Mouse (Mus musculus): Measurements from ENCODE around the gene Siae. TPM values are rescaled to one million over a fixed set of nuclear protein-coding genes. Genes with fewer than 3 reads are reported as not detected.

Siae gene
- total and polyA plus RNA-seq, 2 experiments = 17.4 to 27.5 TPM

DNA sequence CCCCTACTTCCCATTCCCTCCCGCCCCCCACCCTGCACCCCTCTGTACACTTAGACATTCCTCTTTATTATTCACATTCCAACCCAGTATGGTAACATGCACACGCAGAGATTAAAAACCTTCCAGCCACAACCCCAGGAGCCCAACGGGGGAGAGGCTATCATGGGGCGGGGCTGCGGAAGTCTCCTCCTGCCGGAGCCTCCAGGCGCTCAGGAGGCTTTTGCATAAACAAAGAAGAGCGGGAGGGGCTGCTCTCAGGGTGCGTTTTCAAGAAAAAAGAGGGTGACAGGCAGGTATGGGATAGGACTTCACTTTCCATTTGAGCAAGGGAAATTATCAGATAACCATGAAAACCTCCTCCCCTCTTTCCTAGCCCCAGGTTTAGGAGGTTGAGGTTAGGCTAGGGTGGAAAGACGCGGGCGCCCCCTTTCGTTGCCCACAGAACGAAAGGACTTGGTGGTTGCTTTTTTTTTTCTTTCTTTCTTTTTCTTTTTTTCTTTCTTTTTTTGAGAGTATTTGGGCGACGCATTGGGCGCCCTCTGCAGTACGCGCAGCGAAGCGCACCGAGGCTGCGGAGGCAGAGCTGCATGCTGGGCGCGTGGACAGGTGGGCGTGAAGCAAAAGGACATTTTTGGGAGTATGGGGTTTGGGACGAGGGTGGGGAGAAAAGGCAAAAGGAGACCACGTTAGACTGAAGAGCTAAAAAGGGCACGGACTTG lies 10.9 kb upstream of the Siae start:
- no peak for TF ChIP-seq POLR2A (IDR thresholded peaks at IDR 0.05; ENCODE audit: extremely low read depth, insufficient read depth, low read length)
- peak; percentile 85 for TF ChIP-seq CTCF (IDR thresholded peaks at IDR 0.05; ENCODE audit: low read depth, low read length)
- H3K4me3 ChIP-seq (ENCODE audit: insufficient read depth, low read depth, low read length) = peak overlapping the region; percentile 12
- peak; percentile 33 for DNase-seq (ENCODE audit: extremely low read depth, low read depth, low spot score)
- 0 out of 2 replicates have a peak overlapping the region, but pooled peaks have one; percentile 5 for H3K9ac ChIP-seq (ENCODE audit: low read depth, low read length)
- 2% methylated on average over 29 of the region's 29 CpGs for WGBS
- H3K79me2 ChIP-seq (ENCODE audit: control insufficient read depth, insufficient read depth, low read length) = no peaks in the 10 kb centered on the region
- no peaks in the 10 kb centered on the region for H3K27me3 ChIP-seq (ENCODE audit: control insufficient read depth, insufficient read depth, low read length)
- peaks cover 8% of the 10 kb centered on the region for H3K4me1 ChIP-seq (ENCODE audit: control insufficient read depth, insufficient read depth, low read length)
- H3K27ac ChIP-seq (replicated peaks; ENCODE audit: insufficient read depth, low read depth, low read length) = no peak overlapping the region
- no peaks in the 10 kb centered on the region for H3K36me3 ChIP-seq (ENCODE audit: control insufficient read depth, insufficient read depth, low read length)

DNA sequence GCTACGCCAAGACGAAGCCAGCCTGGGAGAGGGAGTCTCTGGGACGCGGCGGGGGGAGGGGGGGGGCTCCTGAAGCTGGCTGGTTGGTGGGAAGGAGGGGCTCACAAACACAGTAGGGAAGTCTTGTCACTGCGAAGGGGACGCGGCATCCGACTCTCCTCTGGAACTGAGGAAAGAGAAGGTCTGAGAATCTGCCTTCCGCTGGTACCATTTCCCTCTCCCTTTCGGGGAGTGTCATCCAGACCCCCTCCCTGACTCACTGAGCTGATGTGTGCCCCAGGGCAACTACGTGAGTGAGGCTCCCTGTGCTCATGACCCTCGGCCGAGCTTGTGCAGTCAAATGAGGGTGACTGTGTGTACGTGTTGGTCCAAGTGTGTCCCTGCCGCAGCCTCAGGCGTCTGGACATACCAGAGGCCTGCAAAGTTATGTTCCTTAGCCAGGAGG lies 10.3 kb upstream of the Siae start:
- Histone ChIP-seq H3K36me3 (ENCODE audit: control insufficient read depth, insufficient read depth, low read length) (no peaks in the 10 kb centered on the region), H3K27ac (replicated peaks; ENCODE audit: insufficient read depth, low read depth, low read length) (no peak overlapping the region), H3K79me2 (ENCODE audit: control insufficient read depth, insufficient read depth, low read length) (no peaks in the 10 kb centered on the region), H3K4me3 (ENCODE audit: insufficient read depth, low read depth, low read length) (peak overlapping the region; percentile 12; the same call in 1 of the 2 replicates), H3K4me1 (ENCODE audit: control insufficient read depth, insufficient read depth, low read length) (peaks cover 8% of the 10 kb centered on the region), H3K9ac (ENCODE audit: low read depth, low read length) (0 out of 2 replicates have a peak overlapping the region, but pooled peaks have one; percentile 5), H3K27me3 (ENCODE audit: control insufficient read depth, insufficient read depth, low read length) (no peaks in the 10 kb centered on the region)
- 20% methylated on average over 17 of the region's 17 CpGs for WGBS
- TF ChIP-seq CTCF (IDR thresholded peaks at IDR 0.05; ENCODE audit: low read depth, low read length) (no peak), POLR2A (IDR thresholded peaks at IDR 0.05; ENCODE audit: extremely low read depth, insufficient read depth, low read length) (no peak)
- no peak for DNase-seq (ENCODE audit: extremely low read depth, low read depth, low spot score)

DNA sequence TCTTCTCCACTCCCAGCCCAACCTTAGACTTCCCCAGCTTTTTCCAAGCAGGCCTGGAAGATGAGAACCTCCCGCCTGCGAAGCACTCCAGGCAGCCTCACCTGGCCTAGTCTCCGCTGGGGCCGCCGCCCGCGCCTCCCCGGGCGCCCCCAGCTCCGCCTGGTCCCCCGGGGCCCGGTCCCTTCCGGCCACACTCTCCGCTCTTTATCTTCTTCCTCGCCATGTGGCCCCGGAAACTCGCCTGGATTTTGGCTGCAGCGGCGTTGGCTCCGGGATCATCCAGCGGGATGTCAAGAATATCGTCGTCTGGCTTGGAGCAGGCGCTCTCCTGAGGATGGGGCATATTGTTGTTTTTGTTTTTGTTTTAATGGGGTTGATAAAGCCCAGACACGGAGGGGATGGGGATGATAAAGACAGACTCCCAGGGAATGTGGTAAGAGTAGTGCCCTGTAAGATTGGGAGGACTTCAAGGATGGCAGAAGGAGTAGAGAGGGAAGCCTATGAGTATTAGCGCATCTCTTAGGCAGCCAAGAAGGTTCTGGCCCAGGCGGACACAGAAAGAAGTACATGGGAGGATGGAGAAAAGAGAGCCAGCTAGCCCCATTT lies 9.5 kb upstream of the Siae start:
- Histone ChIP-seq H3K27ac (replicated peaks; ENCODE audit: insufficient read depth, low read depth, low read length) (no peak overlapping the region), H3K9ac (ENCODE audit: low read depth, low read length) (no peak overlapping the region), H3K27me3 (ENCODE audit: control insufficient read depth, insufficient read depth, low read length) (no peaks in the 10 kb centered on the region), H3K79me2 (ENCODE audit: control insufficient read depth, insufficient read depth, low read length) (no peaks in the 10 kb centered on the region), H3K4me3 (ENCODE audit: insufficient read depth, low read depth, low read length) (no peak overlapping the region), H3K36me3 (ENCODE audit: control insufficient read depth, insufficient read depth, low read length) (no peaks in the 10 kb centered on the region), H3K4me1 (ENCODE audit: control insufficient read depth, insufficient read depth, low read length) (peaks cover 8% of the 10 kb centered on the region)
- DNase-seq (ENCODE audit: extremely low read depth, low read depth, low spot score) = no peak
- WGBS = 32% methylated on average over 27 of the region's 27 CpGs
- TF ChIP-seq POLR2A (IDR thresholded peaks at IDR 0.05; ENCODE audit: extremely low read depth, insufficient read depth, low read length) = no peak
- no peak for TF ChIP-seq CTCF (IDR thresholded peaks at IDR 0.05; ENCODE audit: low read depth, low read length)

DNA sequence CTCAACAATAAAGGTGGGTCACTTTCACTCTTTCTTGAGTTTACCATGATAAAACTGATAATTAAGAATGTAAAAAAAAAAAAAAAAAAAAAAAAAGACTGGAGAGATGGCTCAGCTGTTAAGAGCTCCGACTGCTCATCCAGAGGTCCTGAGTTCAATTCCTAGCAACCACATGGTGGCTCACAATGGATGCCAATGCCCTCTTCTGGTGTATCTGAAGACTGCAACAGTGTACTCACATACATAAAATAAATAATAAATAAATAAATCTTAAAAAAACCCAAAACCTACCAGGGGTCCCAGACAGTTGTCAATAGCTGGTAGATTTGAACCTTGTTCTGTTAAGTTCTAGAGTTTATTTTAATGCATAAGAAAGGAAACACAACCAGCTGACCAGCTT lies 8.6 kb upstream of the Siae start:
- H3K36me3 ChIP-seq (ENCODE audit: control insufficient read depth, insufficient read depth, low read length) = no peaks in the 10 kb centered on the region
- no peak overlapping the region for H3K27ac ChIP-seq (replicated peaks; ENCODE audit: insufficient read depth, low read depth, low read length)
- H3K4me3 ChIP-seq (ENCODE audit: insufficient read depth, low read depth, low read length) = no peak overlapping the region
- DNase-seq (ENCODE audit: extremely low read depth, low read depth, low spot score) = peak; percentile 14
- WGBS = 80% methylated on average over 1 of the region's 1 CpGs
- peaks cover 8% of the 10 kb centered on the region for H3K4me1 ChIP-seq (ENCODE audit: control insufficient read depth, insufficient read depth, low read length)
- H3K9ac ChIP-seq (ENCODE audit: low read depth, low read length) = no peak overlapping the region
- no peak for TF ChIP-seq POLR2A (IDR thresholded peaks at IDR 0.05; ENCODE audit: extremely low read depth, insufficient read depth, low read length)
- no peak for TF ChIP-seq CTCF (IDR thresholded peaks at IDR 0.05; ENCODE audit: low read depth, low read length)
- no peaks in the 10 kb centered on the region for H3K27me3 ChIP-seq (ENCODE audit: control insufficient read depth, insufficient read depth, low read length)
- H3K79me2 ChIP-seq (ENCODE audit: control insufficient read depth, insufficient read depth, low read length) = no peaks in the 10 kb centered on the region

DNA sequence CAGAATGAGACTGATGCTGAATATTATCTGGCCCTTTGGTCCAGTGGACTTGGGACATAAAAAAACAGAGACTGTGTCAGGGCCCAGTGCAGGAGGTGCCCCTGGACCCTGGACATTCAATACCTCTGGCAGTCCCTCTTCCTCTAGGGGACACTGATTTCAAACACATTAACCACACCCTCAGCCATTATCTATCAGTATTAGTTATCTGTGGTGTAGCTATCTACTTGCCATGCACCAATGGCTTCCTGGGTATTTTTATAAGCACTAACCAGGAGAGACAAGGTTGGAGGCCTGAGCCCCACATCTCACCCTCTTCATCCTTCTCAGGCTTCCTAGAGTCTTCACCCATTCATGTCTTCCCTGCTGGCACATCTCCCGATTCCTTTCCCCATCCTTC lies 5.1 kb upstream of the Siae start:
- TF ChIP-seq POLR2A (IDR thresholded peaks at IDR 0.05; ENCODE audit: extremely low read depth, insufficient read depth, low read length) = no peak
- TF ChIP-seq CTCF (IDR thresholded peaks at IDR 0.05; ENCODE audit: low read depth, low read length) = no peak

More for the DNA sequence above, 5.1 kb upstream of the Siae start:
- Histone ChIP-seq H3K27ac (replicated peaks; ENCODE audit: insufficient read depth, low read depth, low read length) (no peak overlapping the region), H3K4me3 (ENCODE audit: insufficient read depth, low read depth, low read length) (no peak overlapping the region), H3K9ac (ENCODE audit: low read depth, low read length) (no peak overlapping the region), H3K79me2 (ENCODE audit: control insufficient read depth, insufficient read depth, low read length) (no peaks in the 10 kb centered on the region), H3K27me3 (ENCODE audit: control insufficient read depth, insufficient read depth, low read length) (peaks cover 7% of the 10 kb centered on the region; the same call in 1 of the 2 replicates), H3K36me3 (ENCODE audit: control insufficient read depth, insufficient read depth, low read length) (no peaks in the 10 kb centered on the region), H3K4me1 (ENCODE audit: control insufficient read depth, insufficient read depth, low read length) (peaks cover 5% of the 10 kb centered on the region)
- no peak for DNase-seq (ENCODE audit: extremely low read depth, low read depth, low spot score)
- 70% methylated on average over 1 of the region's 1 CpGs for WGBS

Measured in liver, adult 2 months (tissue).